Mouse (Mus musculus): Measurements from ENCODE around the gene Gm4513.
"Not testable (repeated sequence)": the region's sequence is repeated elsewhere in the genome, so short reads cannot be mapped to it uniquely, and the experiment has no call there.

The Gm4513 gene

DNA sequence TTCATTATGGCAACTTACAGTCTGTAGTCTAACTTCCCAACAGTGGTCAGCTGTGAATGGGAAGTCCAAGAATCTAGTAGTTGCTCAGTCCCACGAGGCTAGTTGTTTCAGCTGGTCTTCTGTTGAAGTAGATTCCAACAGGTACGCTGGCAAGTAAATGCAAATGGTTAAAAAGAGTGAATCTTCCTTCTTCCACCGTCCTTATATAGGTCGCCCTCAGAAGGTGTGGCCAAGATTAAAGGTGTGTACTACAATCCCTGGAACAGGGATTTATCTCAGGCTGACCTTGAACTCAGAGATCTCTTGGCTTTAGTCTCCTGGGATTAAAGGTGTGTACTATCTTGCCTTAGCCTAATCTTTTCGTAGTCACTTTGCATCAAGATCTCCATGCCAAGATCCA is at the start of gene Gm4513:
Gene Gm4513 (minus strand): TSS at position 101 of the 400 bp plus-strand sequence.
- DNase-seq = not testable (repeated sequence)

DNA sequence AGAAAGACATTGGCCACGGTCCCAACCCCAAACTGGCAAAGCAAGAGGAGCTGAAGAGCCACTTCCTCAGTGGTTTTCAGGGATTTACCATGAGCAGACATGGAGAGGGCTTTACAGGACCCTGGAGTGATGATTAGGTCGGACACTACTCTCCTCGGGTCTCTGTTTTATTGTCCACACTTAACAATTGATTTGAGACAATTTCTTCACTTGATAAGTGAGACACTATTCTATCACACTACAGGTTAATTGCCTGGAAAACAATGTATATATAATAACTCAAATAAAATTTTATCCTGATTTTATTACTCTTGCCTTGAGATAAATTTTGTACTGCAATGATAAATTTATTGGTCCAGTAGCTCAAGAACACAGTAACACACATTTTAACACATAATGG is 22.7 kb downstream of the Gm4513 start, which contains the start of gene Gm4141:
Gene Gm4141 (minus strand): TSS at position 101 of the 400 bp plus-strand sequence.
- DNase-seq = not testable (repeated sequence)

DNA sequence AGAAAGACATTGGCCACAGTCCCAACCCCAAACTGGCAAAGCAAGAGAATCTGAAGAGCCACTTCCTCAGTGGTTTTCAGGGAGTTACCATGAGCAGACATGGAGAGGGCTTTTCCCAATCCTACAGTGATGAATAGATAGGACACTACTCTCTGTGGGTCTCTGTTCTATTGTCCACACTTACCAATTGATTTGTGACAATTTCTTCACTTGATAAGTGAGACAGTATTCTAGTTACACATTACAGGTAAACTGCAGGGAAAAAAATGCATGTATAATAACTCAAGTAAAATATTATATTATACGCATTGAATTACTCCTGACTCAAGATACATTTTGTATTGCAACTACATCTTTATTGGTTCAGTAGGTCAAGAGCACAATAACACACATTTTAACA is 53.2 kb downstream of the Gm4513 start, which contains the start of gene Gm5726:
Gene Gm5726 (minus strand): TSS at position 101 of the 400 bp plus-strand sequence.
- DNase-seq = not testable (repeated sequence)
